Mouse (Mus musculus) CH12.LX (cell line): ENCODE results near the gene Psmd3.

Experiments
- CHD1 ChIP-seq: IDR thresholded peaks from 2 replicates; pipeline ENCODE4 v1.6.1; 2012; ENCODE audit warnings: low read depth, low read length, improper control_type of control experiment, inconsistent platforms
- CTCF ChIP-seq, 2 experiments: IDR thresholded peaks in 1 of 2; conservative IDR thresholded peaks in 1 of 2; 2 replicates each; pipeline ENCODE4 v1.5.1; 2011 to 2012; ENCODE audit warnings: low read depth in 2 of 2, low read length in 2 of 2, improper control_type of control experiment in 1 of 2, inconsistent platforms in 1 of 2, mild to moderate bottlenecking in 1 of 2, moderate library complexity in 1 of 2
- E2F4 ChIP-seq: IDR thresholded peaks from 2 replicates; pipeline ENCODE4 v1.6.1; 2011; ENCODE audit warnings: low read depth, low read length, improper control_type of control experiment; ENCODE audit not compliant: insufficient replicate concordance
- EP300 ChIP-seq: IDR thresholded peaks from 2 replicates; pipeline ENCODE4 v1.6.1; 2011; ENCODE audit warnings: low read length, improper control_type of control experiment
- MAZ ChIP-seq: IDR thresholded peaks from 2 replicates; pipeline ENCODE4 v1.6.1; 2012; ENCODE audit warnings: low read depth, mild to moderate bottlenecking, inconsistent platforms, low read length, improper control_type of control experiment, moderate library complexity
- POLR2A ChIP-seq: IDR thresholded peaks from 2 replicates; pipeline ENCODE4 v1.6.1; 2011; ENCODE audit warnings: low read depth, mild to moderate bottlenecking, improper control_type of control experiment, low read length
- SIN3A ChIP-seq: IDR thresholded peaks from 2 replicates; pipeline ENCODE4 v1.6.1; 2012; ENCODE audit warnings: low read length, improper control_type of control experiment, inconsistent platforms
- TBP ChIP-seq: conservative IDR thresholded peaks from 2 replicates; pipeline ENCODE4 v1.6.1; 2011; ENCODE audit warnings: low read depth, low read length, improper control_type of control experiment
- ZC3H11A ChIP-seq: IDR thresholded peaks from 2 replicates; pipeline ENCODE4 v1.6.1; 2012; ENCODE audit warnings: low read depth, mild to moderate bottlenecking, inconsistent platforms, low read length, improper control_type of control experiment

- TF ChIP-seq ZC3H11A: no peak
- 0 out of 2 replicates have a peak, but pooled peaks have one; percentile 42 for TF ChIP-seq TBP
- peak; percentile 89 to 91 for TF ChIP-seq CTCF (conservative IDR thresholded peaks at IDR 0.05 in 1 of 2, IDR thresholded peaks at IDR 0.05 in 1 of 2; ENCODE audit: low read depth in 2 of 2, low read length in 2 of 2)
- TF ChIP-seq MAZ: no peak
- peak; percentile 65; the same call in 1 of the 2 replicates for TF ChIP-seq EP300
- TF ChIP-seq E2F4: no peak
- no peak for TF ChIP-seq POLR2A
- TF ChIP-seq SIN3A: no peak
- no peak for TF ChIP-seq CHD1
Observed at GRCm38 (mm10) chr11:98660517-98660916, 21.8 kb upstream of the Psmd3 start.
